Mouse (Mus musculus) testis, adult 2 months (tissue): ENCODE results near the gene Car12. TPM values are rescaled to one million over a fixed set of nuclear protein-coding genes. Genes with fewer than 3 reads are reported as not detected.
"Not testable (repeated sequence)": the region's sequence is repeated elsewhere in the genome, so short reads cannot be mapped to it uniquely, and the experiment has no call there.

ENCODE experiments used
- H3K27ac ChIP-seq: fragments of 200-500 bp; 2 replicates; pipeline ENCODE4 v1.5.1; 2012; ENCODE audit warnings: low read depth, low read length; ENCODE audit not compliant: control insufficient read depth, insufficient read depth
- H3K27me3 ChIP-seq: fragments of 200-500 bp; 2 replicates; pipeline ENCODE4 v1.6.1; 2012; ENCODE audit warnings: mild to moderate bottlenecking, low read length, moderate library complexity; ENCODE audit not compliant: control insufficient read depth, insufficient read depth
- H3K36me3 ChIP-seq: fragments of 200-500 bp; 2 replicates; pipeline ENCODE4 v1.6.1; 2012; ENCODE audit warnings: mild to moderate bottlenecking, low read length; ENCODE audit not compliant: control insufficient read depth, insufficient read depth
- H3K4me1 ChIP-seq: fragments of 200-500 bp; 2 replicates; pipeline ENCODE4 v1.6.1; 2012; ENCODE audit warnings: low read length; ENCODE audit not compliant: control insufficient read depth, insufficient read depth
- H3K4me3 ChIP-seq: fragments of 200-500 bp; 2 replicates; pipeline ENCODE4 v1.5.1; 2012; ENCODE audit warnings: low read depth, mild to moderate bottlenecking, low read length, moderate library complexity, mixed read lengths; ENCODE audit not compliant: control insufficient read depth
- CTCF ChIP-seq: fragments of 200-500 bp; IDR thresholded peaks from 2 replicates; pipeline ENCODE4 v1.5.1; 2012; ENCODE audit warnings: low read depth, mild to moderate bottlenecking, inconsistent platforms, low read length, moderate library complexity; ENCODE audit not compliant: control insufficient read depth, insufficient read depth, insufficient replicate concordance
- POLR2A ChIP-seq: fragments of 200-500 bp; IDR thresholded peaks from 2 replicates; pipeline ENCODE4 v1.6.1; 2012; ENCODE audit warnings: low read depth, mild to moderate bottlenecking, inconsistent platforms, low read length, moderate library complexity; ENCODE audit not compliant: control insufficient read depth
- polyA plus RNA-seq: library from polyadenylated mRNA; depleted of rRNA; stranded (reverse); fragments of >200 nt; gene quantifications from 2 replicates; pipeline ENCODE4 v1.2.3, GENCODE M21; 2012

The Car12 gene
- polyA plus RNA-seq, 1 experiment: 1.5 TPM

DNA sequence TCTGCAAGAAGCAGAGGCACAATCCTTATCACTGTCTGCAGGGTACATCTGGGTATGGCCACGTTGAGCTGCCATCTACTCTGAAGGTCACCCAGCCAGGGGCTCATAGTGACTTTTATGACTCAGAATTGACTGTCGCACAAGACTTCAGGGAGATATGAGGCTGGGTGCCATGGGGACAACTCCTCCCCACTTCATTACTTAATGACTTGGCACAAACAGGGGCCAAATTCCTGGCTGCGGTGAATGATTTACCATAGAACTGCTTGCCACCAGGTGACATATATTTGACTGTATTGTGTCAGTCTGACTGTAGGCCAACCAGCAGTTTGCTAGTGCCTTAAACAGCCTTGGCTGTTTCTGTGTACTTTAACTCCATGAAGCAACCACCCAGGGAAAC is 55.8 kb downstream of the Car12 start:
- peak overlapping the region; percentile 65 for H3K4me3 ChIP-seq
- H3K4me1 ChIP-seq: no peaks in the 10 kb centered on the region
- H3K27ac ChIP-seq: no peak overlapping the region
- H3K36me3 ChIP-seq: no peaks in the 10 kb centered on the region
- no peaks in the 10 kb centered on the region for H3K27me3 ChIP-seq
- no peak for TF ChIP-seq CTCF
- no peak for TF ChIP-seq POLR2A

GRCm38 (mm10) chr9:66770701-66771100 is 57.2 kb downstream of the Car12 start:
- H3K36me3 ChIP-seq: no peaks in the 10 kb centered on the region
- H3K4me3 ChIP-seq: no peak overlapping the region
- no peaks in the 10 kb centered on the region for H3K27me3 ChIP-seq
- no peak overlapping the region for H3K27ac ChIP-seq
- H3K4me1 ChIP-seq: no peaks in the 10 kb centered on the region
- TF ChIP-seq CTCF: no peak
- TF ChIP-seq POLR2A: no peak

GRCm38 (mm10) chr9:66784552-66784951 is 71.1 kb downstream of the Car12 start:
- H3K27me3 ChIP-seq: not testable (repeated sequence)

DNA sequence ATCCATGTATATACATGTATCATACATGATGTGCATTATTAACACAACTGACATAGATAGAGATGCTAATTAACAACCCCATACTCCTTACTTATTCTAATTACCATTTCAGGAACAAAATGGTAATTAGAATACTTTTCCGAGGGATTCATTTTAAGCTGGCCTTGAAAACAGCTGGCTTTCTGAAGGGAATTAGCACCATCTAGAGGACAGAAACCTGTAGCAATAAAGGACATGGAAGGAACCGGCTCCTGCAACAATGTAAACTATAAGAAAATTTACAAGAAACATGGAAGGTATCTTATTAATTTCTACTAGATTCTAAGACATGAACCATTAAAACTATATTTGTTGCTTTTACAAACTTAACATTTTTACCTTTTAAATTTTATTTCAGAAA is 74.3 kb downstream of the Car12 start:
- TF ChIP-seq POLR2A (no peak), CTCF (no peak)
- no peak overlapping the region for H3K27ac ChIP-seq
- no peaks in the 10 kb centered on the region for H3K36me3 ChIP-seq
- H3K4me3 ChIP-seq: no peak overlapping the region
- no peaks in the 10 kb centered on the region for H3K4me1 ChIP-seq
- H3K27me3 ChIP-seq: no peaks in the 10 kb centered on the region

More at GRCm38 (mm10) chr9:66784552-66784951, 71.1 kb downstream of the Car12 start:
- H3K27ac ChIP-seq, H3K36me3 ChIP-seq, H3K4me1 ChIP-seq, H3K4me3 ChIP-seq: not testable (repeated sequence)

- H3K4me3 ChIP-seq: peak overlapping the region; percentile 95
- peak overlapping the region; percentile 69 for H3K27ac ChIP-seq
- peaks cover 13% of the 10 kb centered on the region for H3K4me1 ChIP-seq
- no peaks in the 10 kb centered on the region for H3K27me3 ChIP-seq
- no peaks in the 10 kb centered on the region for H3K36me3 ChIP-seq
- no peak; the same call in 1 of the 2 replicates for TF ChIP-seq POLR2A
These were observed 81.4 kb downstream of the Car12 start for GRCm38 (mm10) chr9:66794629-66795463.

GRCm38 (mm10) chr9:66795464-66796324 is 82.2 kb downstream of the Car12 start, which contains the start of gene Aph1b:
TSS of gene Aph1b (minus strand) at chr9:66795490.
- Histone ChIP-seq H3K4me3 (peak within 1 kb of the TSS; percentile 95), H3K36me3 (no peaks in the 10 kb centered on the region), H3K27ac (peak within 1 kb of the TSS; percentile 87)

GRCm38 (mm10) chr9:66796739-66797138 is 83.3 kb downstream of the Car12 start, which contains the start of gene Gm10647:
TSS of gene Gm10647 (plus strand) at chr9:66797039.
- H3K27me3 ChIP-seq: no peaks in the 10 kb centered on the region
- H3K27ac ChIP-seq: peak within 1 kb of the TSS; percentile 87
- peaks cover 17% of the 10 kb centered on the region for H3K4me1 ChIP-seq
- peak within 1 kb of the TSS; percentile 95 for H3K4me3 ChIP-seq
- no peak for TF ChIP-seq POLR2A
- TF ChIP-seq CTCF: no peak
- H3K36me3 ChIP-seq: no peaks in the 10 kb centered on the region

More at GRCm38 (mm10) chr9:66795464-66796324, 82.2 kb downstream of the Car12 start, which contains the start of gene Aph1b:
- no peaks in the 10 kb centered on the region for H3K27me3 ChIP-seq
- 0 out of 2 replicates have a peak, but pooled peaks have one; percentile 8 for TF ChIP-seq CTCF
- peak; percentile 49; the same call in 1 of the 2 replicates for TF ChIP-seq POLR2A
- H3K4me1 ChIP-seq: peaks cover 13% of the 10 kb centered on the region

DNA sequence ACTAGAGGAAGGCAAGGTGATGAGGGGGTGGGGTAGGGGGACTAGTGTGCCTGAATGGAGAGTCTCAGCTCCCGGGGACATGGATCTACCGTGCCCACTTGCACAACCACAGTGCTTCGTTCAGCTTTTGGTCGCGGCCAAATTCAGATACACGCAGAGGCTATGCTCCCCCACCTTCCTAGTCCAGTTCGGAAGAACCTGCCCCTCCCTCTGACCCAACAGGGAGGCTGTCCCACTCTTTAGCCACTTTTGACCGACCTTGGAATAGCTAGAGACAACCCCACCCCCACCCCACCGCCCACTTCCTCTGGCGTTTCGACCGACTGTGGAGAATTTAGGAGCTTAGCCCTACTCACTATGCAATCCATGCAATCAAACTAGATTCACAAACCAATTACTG is 88.5 kb downstream of the Car12 start:
- Histone ChIP-seq H3K4me1 (peaks cover 7% of the 10 kb centered on the region), H3K4me3 (peak overlapping the region; percentile 88), H3K27me3 (no peaks in the 10 kb centered on the region), H3K27ac (no peak overlapping the region), H3K36me3 (no peaks in the 10 kb centered on the region; the same call in 1 of the 2 replicates)
- TF ChIP-seq POLR2A (no peak), CTCF (no peak)
